Mouse (Mus musculus) CH12.LX (cell line): Measurements from ENCODE around the gene Chrna10. TPM values are rescaled to one million over a fixed set of nuclear protein-coding genes. Genes with fewer than 3 reads are reported as not detected.

Experiments used
- DNase-seq: peaks from one replicate; pipeline ENCODE4 v3.0.0-alpha.2; 2013; ENCODE audit errors: extremely low read depth
- H3K27ac ChIP-seq: 2 replicates; pipeline ENCODE4 v1.5.1; 2012; ENCODE audit warnings: low read depth, mild to moderate bottlenecking, control low read depth, moderate library complexity; ENCODE audit not compliant: insufficient read depth
- H3K27me3 ChIP-seq: replicated peaks from 2 replicates; pipeline ENCODE3; 2012; ENCODE audit warnings: inconsistent platforms
- H3K36me3 ChIP-seq, 2 experiments: replicated peaks in 1 of 2; 2 replicates each; pipeline versions ENCODE3 to v1.6.1; 2012; ENCODE audit warnings: inconsistent platforms in 1 of 2, low read length in 1 of 2, mild to moderate bottlenecking in 1 of 2, mixed read lengths in 1 of 2, moderate library complexity in 1 of 2; ENCODE audit not compliant: control insufficient read depth in 1 of 2, insufficient read depth in 1 of 2
- H3K4me1 ChIP-seq, 2 experiments: 2 replicates each; pipeline ENCODE4 v1.6.1; 2012; ENCODE audit warnings: inconsistent platforms in 1 of 2, moderate library complexity in 1 of 2; ENCODE audit not compliant: insufficient read depth in 2 of 2, control insufficient read depth in 1 of 2
- H3K4me2 ChIP-seq: 2 replicates; pipeline ENCODE4 v1.6.1; 2012; ENCODE audit warnings: low read depth, mild to moderate bottlenecking, control low read depth; ENCODE audit not compliant: poor library complexity, insufficient read depth, severe bottlenecking
- H3K4me3 ChIP-seq, 3 experiments: fragments of 150-350 bp in 1 of 3; sonication (generic) in 1 of 3; replicated peaks in 1 of 3; 2 replicates each; pipeline versions ENCODE3 to v1.5.1; 2011 to 2012; ENCODE audit warnings: low read depth in 2 of 3, low read length in 2 of 3, mild to moderate bottlenecking in 2 of 3, moderate library complexity in 2 of 3, control low read depth in 1 of 3, improper control_type of control experiment in 1 of 3, inconsistent platforms in 1 of 3, mixed read lengths in 1 of 3; ENCODE audit not compliant: poor library complexity in 1 of 3
- H3K79me2 ChIP-seq: replicated peaks from 2 replicates; pipeline ENCODE4 v1.6.1; 2012; ENCODE audit warnings: mild to moderate bottlenecking, moderate library complexity; ENCODE audit not compliant: control insufficient read depth, poor library complexity, insufficient read depth, severe bottlenecking; ENCODE audit errors: extremely low read depth
- H3K9ac ChIP-seq: 2 replicates; pipeline ENCODE4 v1.6.1; 2012; ENCODE audit warnings: low read depth, mild to moderate bottlenecking, control low read depth, moderate library complexity; ENCODE audit not compliant: insufficient read depth
- H3K9me3 ChIP-seq: replicated peaks from 2 replicates; pipeline ENCODE3; 2012; ENCODE audit warnings: low read length, inconsistent platforms, mixed read lengths
- CHD1 ChIP-seq: IDR thresholded peaks from 2 replicates; pipeline ENCODE4 v1.6.1; 2012; ENCODE audit warnings: low read depth, low read length, improper control_type of control experiment, inconsistent platforms
- MXI1 ChIP-seq: IDR thresholded peaks from 2 replicates; pipeline ENCODE4 v1.6.1; 2011; ENCODE audit warnings: mild to moderate bottlenecking, low read depth, low read length, improper control_type of control experiment
- dilution Hi-C: fragments of 300-500 bp; cut with MboI; formaldehyde crosslinking; loops from 2 replicates; pipeline ENCODE4 v1.14.3; 2020; ENCODE audit warnings: low sequenced_read_pairs; ENCODE audit not compliant: extremely low pct_unique_long_range_greater_than_20kb, extremely low pct_ligation_motif_present
- in situ Hi-C: fragments of 300-500 bp; cut with MboI; formaldehyde crosslinking; loops from 3 replicates; pipeline ENCODE4 v1.14.3; 2019; ENCODE audit warnings: low sequenced_read_pairs, low pct_ligation_motif_present, low pct_unique_long_range_greater_than_20kb, mixed read lengths
- polyA plus RNA-seq: library from polyadenylated mRNA; unstranded; fragments of >175 nt; gene quantifications from 2 replicates; pipeline ENCODE4 v1.2.1, GENCODE M21; 2012; ENCODE audit warnings: low read depth; ENCODE audit not compliant: insufficient read length
- total RNA-seq, 2 experiments: library from RNA; depleted of rRNA; stranded (reverse); fragments of 300-350 nt in 1 of 2; fragments of >200 nt in 1 of 2; gene quantifications; 2 replicates each; pipeline ENCODE4 v1.2.3; 2012 to 2014

Gene Chrna10
- total and polyA plus RNA-seq, 3 experiments: not detected

GRCm38 (mm10) chr7:102061353-102061752 is 55.3 kb downstream of the Chrna10 start:
- H3K27me3 ChIP-seq: no peaks in the 10 kb centered on the region
- H3K27ac ChIP-seq: no peak overlapping the region
- TF ChIP-seq MXI1 (no peak), CHD1 (no peak)
- H3K36me3 ChIP-seq: peaks cover 5 to 34% of the 10 kb centered on the region in 2 experiments
- dilution Hi-C loops (no loop called here), in situ Hi-C loops (loop anchor here (10.0 kb wide), 1 partner anchor 397 kb away; the partner anchor contains the start of gene Clpb)
- no peaks in the 10 kb centered on the region for H3K9me3 ChIP-seq
- no peak overlapping the region for H3K9ac ChIP-seq
- H3K4me1 ChIP-seq: peaks cover 7 to 35% of the 10 kb centered on the region in 2 experiments
- no peak for DNase-seq
- H3K4me2 ChIP-seq: no peak overlapping the region
- H3K79me2 ChIP-seq: peaks cover 47% of the 10 kb centered on the region
- no peak overlapping the region for H3K4me3 ChIP-seq

Other genes with a start within 250 kb of the Chrna10 start
- 0.25 and 0.34 TPM in 2 replicates for gene Folr1, start 246.0 kb downstream of the Chrna10 start, total RNA-seq (2012; rRNA removed)
- gene Folr1, start 246.0 kb downstream of the Chrna10 start, total RNA-seq (2014; rRNA removed): not detected in 2 replicates
- not detected in 2 replicates for gene Folr1, start 246.0 kb downstream of the Chrna10 start, polyA plus RNA-seq
- 68.6 and 77.9 TPM in 2 replicates for gene Lamtor1, start 210.9 kb downstream of the Chrna10 start, total RNA-seq (2012; rRNA removed)
- gene Lamtor1, start 210.9 kb downstream of the Chrna10 start, total RNA-seq (2014; rRNA removed): 80.7 and 86.2 TPM in 2 replicates
- 107 and 124 TPM in 2 replicates for gene Lamtor1, start 210.9 kb downstream of the Chrna10 start, polyA plus RNA-seq
- gene Tomt, start 210.5 kb downstream of the Chrna10 start, total RNA-seq (2012; rRNA removed): 1.1 and 1.4 TPM in 2 replicates
- gene Tomt, start 210.5 kb downstream of the Chrna10 start, total RNA-seq (2014; rRNA removed): 0.07 and 0.22 TPM in 2 replicates
- 1.3 TPM in 2 replicates for gene Tomt, start 210.5 kb downstream of the Chrna10 start, polyA plus RNA-seq
- gene Lrrc51, start 182.9 kb downstream of the Chrna10 start, total RNA-seq (2012; rRNA removed): 3.9 and 5.6 TPM in 2 replicates
- gene Lrrc51, start 182.9 kb downstream of the Chrna10 start, total RNA-seq (2014; rRNA removed): 5.2 and 6.6 TPM in 2 replicates
- gene Lrrc51, start 182.9 kb downstream of the Chrna10 start, polyA plus RNA-seq: 3.2 and 4.9 TPM in 2 replicates
- gene Numa1, start 182.7 kb downstream of the Chrna10 start, total RNA-seq (2012; rRNA removed): 56.4 and 57.6 TPM in 2 replicates
- gene Numa1, start 182.7 kb downstream of the Chrna10 start, total RNA-seq (2014; rRNA removed): 38.0 and 38.2 TPM in 2 replicates
- 75.7 and 79.5 TPM in 2 replicates for gene Numa1, start 182.7 kb downstream of the Chrna10 start, polyA plus RNA-seq
- 1.9 and 2.6 TPM in 2 replicates for gene Il18bp, start 98.1 kb downstream of the Chrna10 start, total RNA-seq (2012; rRNA removed)
- gene Il18bp, start 98.1 kb downstream of the Chrna10 start, total RNA-seq (2014; rRNA removed): 1.7 and 1.9 TPM in 2 replicates
- 2.9 and 3.3 TPM in 2 replicates for gene Il18bp, start 98.1 kb downstream of the Chrna10 start, polyA plus RNA-seq
- gene Rnf121, start 51.4 kb downstream of the Chrna10 start, total RNA-seq (2012; rRNA removed): 20.4 and 20.7 TPM in 2 replicates
- gene Rnf121, start 51.4 kb downstream of the Chrna10 start, total RNA-seq (2014; rRNA removed): 10.3 and 13.9 TPM in 2 replicates
- gene Rnf121, start 51.4 kb downstream of the Chrna10 start, polyA plus RNA-seq: 24.8 and 27.7 TPM in 2 replicates
- 19.8 and 20.2 TPM in 2 replicates for gene Xndc1, start 51.3 kb downstream of the Chrna10 start, total RNA-seq (2012; rRNA removed)
- gene Xndc1, start 51.3 kb downstream of the Chrna10 start, total RNA-seq (2014; rRNA removed): 15.4 and 19.9 TPM in 2 replicates
- 23.4 and 26.7 TPM in 2 replicates for gene Xndc1, start 51.3 kb downstream of the Chrna10 start, polyA plus RNA-seq
- 1.6 and 1.9 TPM in 2 replicates for gene Xntrpc, start 51.1 kb downstream of the Chrna10 start, total RNA-seq (2012; rRNA removed)
- gene Xntrpc, start 51.1 kb downstream of the Chrna10 start, total RNA-seq (2014; rRNA removed): 0.64 and 0.93 TPM in 2 replicates
- gene Xntrpc, start 51.1 kb downstream of the Chrna10 start, polyA plus RNA-seq: 1.6 and 1.7 TPM in 2 replicates
- gene Trpc2, start 33.7 kb downstream of the Chrna10 start, total RNA-seq (2012; rRNA removed): 0.17 TPM in 1 of 2 replicates, not detected in the other
- gene Trpc2, start 33.7 kb downstream of the Chrna10 start, total RNA-seq (2014; rRNA removed): 0.24 TPM in 1 of 2 replicates, not detected in the other
- not detected in 2 replicates for gene Trpc2, start 33.7 kb downstream of the Chrna10 start, polyA plus RNA-seq
- gene Art1, start 15.1 kb downstream of the Chrna10 start, total RNA-seq (2012; rRNA removed): 0.17 and 0.21 TPM in 2 replicates
- gene Art1, start 15.1 kb downstream of the Chrna10 start, total RNA-seq (2014; rRNA removed): 0.20 and 0.22 TPM in 2 replicates
- gene Art1, start 15.1 kb downstream of the Chrna10 start, polyA plus RNA-seq: 0.40 and 0.67 TPM in 2 replicates
- gene Art5, start 7.3 kb downstream of the Chrna10 start, total RNA-seq (2012; rRNA removed): 0.71 and 0.85 TPM in 2 replicates
- gene Art5, start 7.3 kb downstream of the Chrna10 start, total RNA-seq (2014; rRNA removed): 2.6 and 2.7 TPM in 2 replicates
- 3.9 and 4.7 TPM in 2 replicates for gene Art5, start 7.3 kb downstream of the Chrna10 start, polyA plus RNA-seq
- 24.6 and 27.3 TPM in 2 replicates for gene Nup98, start 93.3 kb upstream of the Chrna10 start, total RNA-seq (2012; rRNA removed)
- gene Nup98, start 93.3 kb upstream of the Chrna10 start, total RNA-seq (2014; rRNA removed): 23.9 and 25.0 TPM in 2 replicates
- gene Nup98, start 93.3 kb upstream of the Chrna10 start, polyA plus RNA-seq: 34.3 and 37.1 TPM in 2 replicates
- gene Pgap2, start 93.4 kb upstream of the Chrna10 start, total RNA-seq (2012; rRNA removed): 13.2 and 18.3 TPM in 2 replicates
- 20.3 and 23.7 TPM in 2 replicates for gene Pgap2, start 93.4 kb upstream of the Chrna10 start, total RNA-seq (2014; rRNA removed)
- 26.1 and 38.5 TPM in 2 replicates for gene Pgap2, start 93.4 kb upstream of the Chrna10 start, polyA plus RNA-seq
- gene Rhog, start 139.2 kb upstream of the Chrna10 start, total RNA-seq (2012; rRNA removed): 17.1 and 22.7 TPM in 2 replicates
- gene Rhog, start 139.2 kb upstream of the Chrna10 start, total RNA-seq (2014; rRNA removed): 9.6 and 12.2 TPM in 2 replicates
- gene Rhog, start 139.2 kb upstream of the Chrna10 start, polyA plus RNA-seq: 109 and 118 TPM in 2 replicates
- gene Stim1, start 151.0 kb upstream of the Chrna10 start, total RNA-seq (2012; rRNA removed): 8.9 and 10.2 TPM in 2 replicates
- 21.0 and 26.6 TPM in 2 replicates for gene Stim1, start 151.0 kb upstream of the Chrna10 start, total RNA-seq (2014; rRNA removed)
- gene Stim1, start 151.0 kb upstream of the Chrna10 start, polyA plus RNA-seq: 23.9 and 24.1 TPM in 2 replicates